Mouse (Mus musculus) hindbrain, embryonic 16.5 days (tissue): ENCODE results near the gene Slc45a2. TPM values are rescaled to one million over a fixed set of nuclear protein-coding genes. Genes with fewer than 3 reads are reported as not detected.

Experiments
- ATAC-seq: fragments of 200-750 bp; cut with Nextera tagmentation; 2 replicates; pipeline ENCODE4 v1.8.0; 2017; ENCODE audit warnings: moderate TSS enrichment, moderate library complexity
- H3K27ac ChIP-seq: fragments of 300-500 bp; sonication (generic); 2 replicates; pipeline ENCODE4 v1.5.1; 2014; ENCODE audit warnings: low read depth, mild to moderate bottlenecking, control low read depth, low read length, moderate library complexity
- H3K27me3 ChIP-seq: fragments of 300-500 bp; sonication (generic); replicated peaks from 2 replicates; pipeline ENCODE4 v1.6.1; 2014; ENCODE audit warnings: low read length; ENCODE audit not compliant: control insufficient read depth, insufficient read depth
- H3K36me3 ChIP-seq: fragments of 300-500 bp; sonication (generic); 2 replicates; pipeline ENCODE4 v1.6.1; 2014; ENCODE audit warnings: mild to moderate bottlenecking, low read length, moderate library complexity, mixed read lengths; ENCODE audit not compliant: control insufficient read depth, insufficient read depth
- H3K4me1 ChIP-seq: fragments of 300-500 bp; sonication (generic); 2 replicates; pipeline ENCODE4 v1.6.1; 2014; ENCODE audit warnings: low read depth, low read length; ENCODE audit not compliant: control insufficient read depth, insufficient read depth
- H3K4me2 ChIP-seq: fragments of 300-500 bp; sonication (generic); 2 replicates; pipeline ENCODE4 v1.6.1; 2014; ENCODE audit warnings: mild to moderate bottlenecking, low read length, control low read depth, moderate library complexity
- H3K4me3 ChIP-seq: fragments of 300-500 bp; sonication (generic); 2 replicates; pipeline ENCODE4 v1.5.1; 2014; ENCODE audit warnings: mild to moderate bottlenecking, low read length, control low read depth, moderate library complexity
- H3K9ac ChIP-seq: fragments of 300-500 bp; sonication (generic); 2 replicates; pipeline ENCODE4 v1.6.1; 2014; ENCODE audit warnings: low read depth, mild to moderate bottlenecking, control low read depth, low read length, moderate library complexity
- H3K9me3 ChIP-seq: fragments of 300-500 bp; sonication (generic); 2 replicates; pipeline ENCODE4 v1.6.1; 2014; ENCODE audit warnings: mild to moderate bottlenecking, low read length, moderate library complexity; ENCODE audit not compliant: control insufficient read depth
- WGBS: fragments of 180-500 bp; shearing (Covaris S2); extraction: QIAGEN DNeasy Blood & Tissue Kit; methylation state at CpG from one replicate; pipeline ENCODE4 v1.1.7; 2014; 5-methylcytosine and 5-hydroxymethylcytosine counted together
- polyA plus RNA-seq: library from polyadenylated mRNA; unstranded; fragments of >200 nt; fragmentation: Nextera tagmentation; extraction: Ambion mirVana; gene quantifications from 2 replicates; pipeline ENCODE4 v1.2.1, GENCODE M21; 2015

The Slc45a2 gene
- polyA plus RNA-seq, 1 experiment from 2014 or later: 0.24 TPM

DNA sequence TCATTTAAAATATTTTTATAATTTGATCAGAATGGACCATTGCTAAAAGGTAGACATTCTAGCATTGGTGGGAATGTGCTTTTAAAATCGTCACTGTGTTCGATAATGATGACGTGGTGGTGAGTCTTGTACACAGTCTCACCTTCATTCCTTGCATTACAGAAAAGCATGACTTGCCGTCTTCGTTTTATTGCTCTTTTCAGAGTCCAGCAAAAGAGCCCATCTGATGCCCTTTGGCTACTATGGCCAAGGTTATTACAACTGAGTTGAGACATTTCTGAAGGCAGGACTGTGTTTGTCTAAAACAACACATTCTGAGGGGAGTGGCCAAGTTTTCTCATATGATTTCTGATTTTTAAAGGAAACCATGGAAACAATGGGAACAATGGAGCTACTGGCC lies 40.3 kb upstream of the Slc45a2 start:
- H3K4me1 ChIP-seq: no peaks in the 10 kb centered on the region
- no peaks in the 10 kb centered on the region for H3K9me3 ChIP-seq
- H3K9ac ChIP-seq: no peak overlapping the region
- H3K36me3 ChIP-seq: no peaks in the 10 kb centered on the region
- H3K4me2 ChIP-seq: no peak overlapping the region
- H3K27ac ChIP-seq: no peak overlapping the region
- H3K4me3 ChIP-seq: no peak overlapping the region
- no peak for ATAC-seq
- no peaks in the 10 kb centered on the region for H3K27me3 ChIP-seq
- 93% methylated on average over 5 of the region's 5 CpGs for WGBS

DNA sequence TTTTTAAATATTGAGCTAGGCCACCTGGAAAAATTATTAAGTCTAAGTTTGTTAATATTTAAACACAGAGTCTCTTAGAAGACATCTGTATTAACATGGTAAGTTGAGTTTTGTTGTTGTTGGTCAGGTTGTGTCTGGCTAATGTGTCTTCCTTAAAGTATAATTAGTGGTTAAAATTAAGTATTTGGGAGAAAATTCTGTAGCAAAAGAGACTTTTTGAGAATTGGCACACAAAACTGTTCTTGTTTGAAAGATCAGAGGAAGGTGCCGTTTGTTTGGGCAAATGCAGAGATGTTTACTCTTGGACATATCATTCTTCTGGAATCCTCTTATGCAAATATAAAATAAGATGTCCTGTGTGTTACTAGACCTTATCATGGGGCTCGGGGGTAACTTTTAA lies 37.9 kb upstream of the Slc45a2 start:
- no peak for ATAC-seq
- Histone ChIP-seq H3K9me3 (no peaks in the 10 kb centered on the region), H3K36me3 (no peaks in the 10 kb centered on the region), H3K27ac (no peak overlapping the region), H3K9ac (no peak overlapping the region), H3K4me3 (no peak overlapping the region), H3K4me2 (no peak overlapping the region), H3K27me3 (no peaks in the 10 kb centered on the region), H3K4me1 (no peaks in the 10 kb centered on the region)
- 88% methylated on average over 2 of the region's 2 CpGs for WGBS

DNA sequence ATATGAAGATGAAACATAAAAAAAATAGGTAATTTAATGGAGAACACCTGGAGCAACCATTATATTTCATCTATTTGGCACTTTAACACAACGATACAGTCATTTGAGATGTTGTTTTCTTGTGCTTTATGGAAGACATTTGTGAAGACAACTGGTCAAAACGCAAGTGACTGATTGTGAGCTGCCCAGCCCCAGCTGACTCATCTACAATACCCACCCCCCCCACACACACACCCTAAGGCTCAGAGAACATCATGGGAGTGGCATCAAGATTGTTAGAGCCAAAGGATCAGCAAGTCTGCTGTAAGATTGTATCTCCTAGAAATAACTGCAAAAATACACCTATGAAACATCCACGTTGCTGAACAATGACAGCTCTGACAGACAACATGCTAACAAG lies 31.1 kb upstream of the Slc45a2 start:
- Histone ChIP-seq H3K27ac (no peak overlapping the region), H3K9ac (no peak overlapping the region), H3K9me3 (no peaks in the 10 kb centered on the region), H3K27me3 (no peaks in the 10 kb centered on the region), H3K4me1 (no peaks in the 10 kb centered on the region), H3K36me3 (no peaks in the 10 kb centered on the region), H3K4me3 (no peak overlapping the region), H3K4me2 (no peak overlapping the region)
- 79% methylated on average over 3 of the region's 3 CpGs for WGBS
- no peak for ATAC-seq

DNA sequence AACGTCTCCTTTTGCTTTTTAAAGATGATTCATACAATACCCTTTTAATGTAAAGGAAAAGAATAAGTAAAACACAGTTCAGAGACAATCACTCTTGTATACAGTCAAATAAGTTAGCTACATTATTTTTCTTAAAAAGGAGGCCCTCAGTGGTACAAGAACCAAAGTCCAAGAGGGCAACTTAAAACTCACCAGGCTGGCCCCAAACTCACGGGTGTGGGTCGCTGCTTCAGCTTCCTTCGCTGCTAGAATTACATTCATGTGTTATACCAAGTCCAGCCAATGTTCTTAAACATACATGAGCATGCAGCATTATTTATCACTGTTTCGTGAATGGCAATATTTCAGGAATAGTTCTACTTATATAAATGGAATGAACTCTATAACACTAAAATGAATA lies 29.7 kb upstream of the Slc45a2 start:
- no peak overlapping the region for H3K4me2 ChIP-seq
- ATAC-seq: no peak
- no peak overlapping the region for H3K9ac ChIP-seq
- no peak overlapping the region for H3K27ac ChIP-seq
- 91% methylated on average over 5 of the region's 5 CpGs for WGBS
- no peaks in the 10 kb centered on the region for H3K4me1 ChIP-seq
- H3K4me3 ChIP-seq: no peak overlapping the region
- H3K9me3 ChIP-seq: no peaks in the 10 kb centered on the region
- H3K27me3 ChIP-seq: no peaks in the 10 kb centered on the region
- no peaks in the 10 kb centered on the region for H3K36me3 ChIP-seq

DNA sequence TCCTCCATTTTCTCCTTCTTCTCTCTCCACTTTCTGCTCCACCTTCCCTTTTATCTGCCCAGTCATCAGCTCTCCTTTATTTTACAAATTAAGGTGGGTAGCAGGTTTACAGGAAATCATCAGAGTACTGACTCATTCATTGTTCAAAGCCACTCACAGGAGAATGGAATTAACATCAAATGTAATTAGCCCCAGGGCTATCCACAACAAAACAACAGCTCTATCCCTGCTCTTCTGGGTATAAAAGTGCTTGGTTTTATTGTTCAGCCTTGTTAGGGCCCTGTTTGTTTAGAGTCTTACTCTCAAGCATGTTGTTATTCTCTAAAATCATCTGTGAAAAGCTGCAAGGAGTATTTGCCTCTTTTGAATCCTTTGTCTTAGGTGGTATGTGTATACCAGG lies 23.4 kb upstream of the Slc45a2 start:
- no peak for ATAC-seq
- Histone ChIP-seq H3K4me3 (no peak overlapping the region), H3K27ac (no peak overlapping the region), H3K36me3 (no peaks in the 10 kb centered on the region), H3K4me2 (no peak overlapping the region), H3K27me3 (no peaks in the 10 kb centered on the region), H3K9me3 (no peaks in the 10 kb centered on the region), H3K4me1 (peaks cover 6% of the 10 kb centered on the region; the same call in 1 of the 2 replicates), H3K9ac (no peak overlapping the region)

DNA sequence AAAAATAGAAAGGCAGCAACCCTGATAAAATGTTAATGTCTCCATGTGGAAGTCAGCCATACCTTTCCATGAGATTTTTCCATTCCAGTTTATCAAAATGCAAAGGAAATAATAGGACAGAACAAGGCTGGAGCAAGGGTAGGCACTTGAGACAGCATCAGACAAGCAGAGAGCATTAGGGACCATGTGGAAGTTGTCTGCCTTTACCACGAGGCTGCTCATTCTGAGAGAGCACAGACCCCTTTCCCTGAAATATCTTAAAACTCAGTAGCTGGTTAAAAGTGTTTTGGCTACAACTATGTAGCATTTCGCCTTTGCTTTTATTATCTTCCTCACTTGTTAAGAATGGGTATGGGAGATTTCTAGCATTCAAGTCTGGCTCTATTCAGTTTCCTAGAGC lies 19.8 kb upstream of the Slc45a2 start:
- no peak overlapping the region for H3K4me3 ChIP-seq
- no peak for ATAC-seq
- no peak overlapping the region for H3K9ac ChIP-seq
- no peaks in the 10 kb centered on the region for H3K27me3 ChIP-seq
- no peaks in the 10 kb centered on the region for H3K36me3 ChIP-seq
- H3K4me2 ChIP-seq: peak overlapping the region; percentile 89
- no peaks in the 10 kb centered on the region for H3K9me3 ChIP-seq
- H3K27ac ChIP-seq: no peak overlapping the region
- peaks cover 9% of the 10 kb centered on the region for H3K4me1 ChIP-seq
- WGBS: 63% methylated on average over 2 of the region's 2 CpGs

DNA sequence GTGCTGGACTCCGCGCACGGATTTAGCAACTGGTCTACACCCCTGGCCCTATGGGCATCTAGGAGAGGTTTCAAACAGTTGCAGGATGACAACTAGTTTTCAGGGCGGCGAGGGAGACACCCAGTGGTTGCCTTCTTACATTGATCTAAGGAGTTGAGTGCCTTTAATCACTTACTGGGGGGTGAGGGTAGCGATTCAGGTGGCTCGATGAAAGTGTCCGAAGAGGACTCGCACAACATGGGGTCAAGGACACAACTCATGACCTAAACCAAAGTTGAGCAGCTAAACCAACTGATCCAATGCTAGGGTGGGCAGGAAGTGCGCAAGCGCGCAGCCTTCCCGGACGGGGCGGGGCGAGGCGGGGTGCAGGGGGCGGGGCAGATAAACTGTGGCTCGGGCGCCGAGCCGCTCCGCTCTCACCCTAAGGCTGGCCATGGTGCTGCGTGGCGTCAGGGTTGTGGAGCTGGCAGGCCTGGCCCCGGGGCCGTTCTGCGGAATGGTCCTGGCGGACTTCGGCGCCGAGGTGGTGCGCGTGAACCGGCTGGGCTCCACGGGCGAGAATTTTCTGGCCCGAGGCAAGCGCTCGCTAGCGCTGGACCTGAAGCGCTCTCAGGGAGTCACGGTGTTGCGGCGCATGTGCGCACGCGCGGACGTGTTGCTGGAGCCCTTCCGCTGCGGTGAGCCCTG lies 19.0 kb upstream of the Slc45a2 start, which contains the start of gene Amacr:
Amacr (plus strand) TSS at position 380 of the 687 bp plus-strand sequence.
- Histone ChIP-seq H3K27me3 (no peaks in the 10 kb centered on the region), H3K4me3 (peak within 1 kb of the TSS; percentile 72), H3K4me1 (peaks cover 9% of the 10 kb centered on the region), H3K4me2 (peak within 1 kb of the TSS; percentile 89), H3K27ac (peak within 1 kb of the TSS; percentile 94), H3K9me3 (no peaks in the 10 kb centered on the region), H3K36me3 (no peaks in the 10 kb centered on the region), H3K9ac (peak within 1 kb of the TSS; percentile 83)
- under 1% methylated on average over 50 of the region's 52 CpGs for WGBS
- ATAC-seq: peak; percentile 100

DNA sequence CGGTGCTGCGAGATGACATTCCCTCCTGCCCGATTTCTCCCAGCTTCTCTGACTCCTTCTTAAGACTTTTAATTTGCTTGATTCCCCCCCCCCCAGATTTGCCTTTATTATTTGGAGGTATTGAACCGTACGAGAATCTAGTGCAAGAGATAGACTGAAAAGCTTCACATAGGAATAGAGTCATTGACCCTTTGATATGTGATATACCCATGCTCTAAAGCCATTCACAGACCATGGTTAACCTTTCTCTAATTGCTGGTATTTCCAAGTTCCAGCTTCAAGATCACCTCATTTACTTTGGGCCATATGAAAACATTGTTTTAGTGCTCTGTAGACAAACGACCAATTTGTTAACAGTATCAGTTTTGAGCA lies 18.5 kb upstream of the Slc45a2 start:
- ATAC-seq: peak; percentile 40
- 7% methylated on average over 6 of the region's 6 CpGs for WGBS

DNA sequence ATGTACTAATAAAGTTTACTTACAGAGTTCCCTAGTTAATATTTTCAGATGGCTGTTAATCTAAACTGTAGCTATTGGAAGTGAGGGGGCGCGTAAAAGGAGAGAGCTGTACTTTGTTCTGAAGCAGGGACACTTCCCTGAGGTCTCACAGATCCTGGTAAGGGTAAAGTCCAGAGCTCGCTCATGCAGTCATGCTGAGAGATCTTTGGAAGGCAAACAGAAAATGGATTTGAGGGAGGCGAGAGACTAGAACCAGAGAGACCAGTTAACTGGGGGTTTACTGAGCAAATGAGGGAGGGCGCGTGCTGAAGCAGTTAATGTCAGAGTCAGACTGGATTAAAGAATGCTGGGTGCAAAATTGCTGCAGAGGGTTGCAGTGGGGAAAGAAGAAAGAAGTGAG lies 14.8 kb upstream of the Slc45a2 start:
- H3K36me3 ChIP-seq: peaks cover 3% of the 10 kb centered on the region; the same call in 1 of the 2 replicates
- WGBS: 83% methylated on average over 6 of the region's 6 CpGs
- H3K9ac ChIP-seq: no peak overlapping the region
- ATAC-seq: no peak
- H3K27me3 ChIP-seq: no peaks in the 10 kb centered on the region
- no peaks in the 10 kb centered on the region for H3K9me3 ChIP-seq
- no peak overlapping the region for H3K4me3 ChIP-seq
- peaks cover 9% of the 10 kb centered on the region for H3K4me1 ChIP-seq
- no peak overlapping the region for H3K4me2 ChIP-seq
- H3K27ac ChIP-seq: no peak overlapping the region

More for the DNA sequence above, 18.5 kb upstream of the Slc45a2 start:
- no peaks in the 10 kb centered on the region for H3K9me3 ChIP-seq
- peak overlapping the region; percentile 83 for H3K9ac ChIP-seq
- H3K36me3 ChIP-seq: no peaks in the 10 kb centered on the region
- H3K4me2 ChIP-seq: peak overlapping the region; percentile 89
- H3K27ac ChIP-seq: peak overlapping the region; percentile 94; the same call in 1 of the 2 replicates
- H3K4me3 ChIP-seq: peak overlapping the region; percentile 72
- peaks cover 9% of the 10 kb centered on the region for H3K4me1 ChIP-seq
- H3K27me3 ChIP-seq: no peaks in the 10 kb centered on the region
